11 mouse cellular contexts compared by ENCODE assay signal in genomic region chr13:35652851-35653250, GRCm38 (mm10). TPM values are rescaled to one million over a fixed set of nuclear protein-coding genes. Genes with fewer than 3 reads are reported as not detected.
DNase-seq lines count a peak whose midpoint lies in the region.
"Had no signal": no experiment of that assay in that cellular context is flagged by ENCODE, and none has a peak within 500 bp of the region (broad histone marks: within the 10 kb centered on the region; RNA-seq: fewer than 3 reads in every experiment).

No protein-coding gene starts in this region.

- peak; percentile 5 to 23 for DNase-seq in heart, postnatal 10 days
- no peak for DNase-seq in heart, adult 9 months (ENCODE audit: low spot score in 2 of 2)
- peak; percentile 37 for DNase-seq in adrenal gland, postnatal 14 days
- DNase-seq in brain, adult 2 months (ENCODE audit: low read depth, low spot score): peak; percentile 66
- peak; percentile 43 for DNase-seq in cerebellum, adult 9-11 months
- DNase-seq in gastrocnemius, postnatal 36 days: no peak
- DNase-seq in right cerebral cortex, adult 18-20 months: no peak
- DNase-seq: embryo, embryonic 11 days; liver; lung, adult 2 months; lung, postnatal 36 days had no signal

- intact Hi-C loops in heart, postnatal 10 days (cut with DNase I): no loop called here
- intact Hi-C loops in gastrocnemius, postnatal 36 days (cut with DNase I): no loop called here

RNA-seq across cellular contexts. Expression of gene Cdyl, which starts 6.8 kb away (rescaled TPM):
- 10 to 100 TPM; 15.3 to 15.7 TPM for total RNA-seq in heart, postnatal 10 days (2021)
- total RNA-seq in adrenal gland, postnatal 14 days (2021): 20.2 and 24.9 TPM in 2 replicates
- 1 to 10 TPM; 4.2 to 5.9 TPM for total RNA-seq in gastrocnemius, postnatal 36 days (2021)

Comparison
In these comparisons a context has a peak if more than half of its experiments do, and no peak if none do; other contexts are left out.
1. DNase-seq: peak in heart, postnatal 10 days (2 of 2), adrenal gland, postnatal 14 days (single experiment), brain, adult 2 months (single experiment) and cerebellum, adult 9-11 months (single experiment); none in heart, adult 9 months (0 of 2), gastrocnemius, postnatal 36 days (0 of 2) and right cerebral cortex, adult 18-20 months (single experiment).